Mouse (Mus musculus): ENCODE measurements at regions not wholly inside any gene's neighbourhood (a gene's known extent, or its start where the extent isn't known, plus 50 kb on each side); places are given as distances from the start of the nearest gene placed in this dataset.

DNA sequence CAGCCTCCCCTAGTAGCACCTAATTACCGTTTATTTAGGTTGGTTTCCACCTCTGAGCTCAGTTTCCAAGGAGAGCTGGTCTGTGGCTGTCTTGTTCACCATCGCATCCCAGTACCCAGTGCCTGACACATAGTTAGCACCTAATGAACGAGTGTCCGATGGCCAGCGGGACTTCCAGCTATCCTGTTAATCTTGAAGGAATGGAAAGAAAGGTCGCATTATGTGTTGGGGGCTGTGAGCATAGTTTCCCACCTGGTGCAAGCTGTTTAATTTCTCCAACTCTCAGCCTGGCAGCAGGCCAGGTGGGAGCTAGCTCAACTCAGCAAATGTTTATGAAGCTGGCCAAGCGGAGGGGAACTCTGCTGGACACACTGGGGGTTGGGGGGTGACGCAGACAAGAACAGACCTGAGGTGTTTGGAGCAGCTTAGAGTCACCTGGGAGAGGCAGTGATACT lies 223.7 kb downstream of the Srbd1 start:
- H3K36me3 ChIP-seq (ENCODE audit: control insufficient read depth, insufficient read depth, low read length): no peaks in the 10 kb centered on the region
- 24% methylated on average over 8 of the region's 8 CpGs for WGBS
- 0 out of 2 replicates have a peak overlapping the region, but pooled peaks have one; percentile 3 for H3K4me2 ChIP-seq (replicated peaks; ENCODE audit: low read depth, low read length)
- peak; percentile 11; the same call in 1 of the 2 replicates for ATAC-seq (ENCODE audit: insufficient number of reproducible peaks, insufficient read depth, low FRiP score, low read depth)
- no peak overlapping the region for H3K9ac ChIP-seq (replicated peaks; ENCODE audit: low read depth, low read length)
- no peaks in the 10 kb centered on the region for H3K9me3 ChIP-seq (ENCODE audit: control insufficient read depth, low read depth, low read length)
- no peaks in the 10 kb centered on the region for H3K27me3 ChIP-seq (ENCODE audit: control insufficient read depth, insufficient read depth, low read length)
- peaks cover 15% of the 10 kb centered on the region; the same call in 1 of the 2 replicates for H3K4me1 ChIP-seq (ENCODE audit: control insufficient read depth, insufficient read depth, low read length)
- no peak overlapping the region for H3K4me3 ChIP-seq (ENCODE audit: low read depth, low read length)
- H3K27ac ChIP-seq (ENCODE audit: low read length): peak overlapping the region; percentile 77; the same call in 1 of the 2 replicates

DNA sequence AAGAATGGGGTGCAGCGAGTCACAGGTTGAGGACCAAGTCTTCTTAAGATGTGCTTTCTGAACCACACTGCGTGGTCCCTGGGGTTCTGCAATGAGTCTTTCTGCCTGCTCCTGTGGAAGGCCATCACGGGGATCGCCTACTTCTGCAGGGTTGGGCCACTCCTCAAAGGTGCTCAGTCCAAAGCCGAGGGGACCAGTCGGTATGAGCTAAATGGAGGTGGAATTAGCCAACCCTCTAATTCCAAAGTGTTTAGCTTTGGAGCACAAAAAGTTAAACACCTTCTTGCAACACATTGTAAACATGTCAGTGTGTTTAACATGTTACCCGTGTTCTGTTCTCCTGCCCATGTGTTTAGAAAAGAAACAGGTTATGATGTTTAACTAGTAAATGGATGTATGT lies 225.1 kb downstream of the Srbd1 start:
- H3K4me2 ChIP-seq (replicated peaks; ENCODE audit: low read depth, low read length): no peak overlapping the region
- ATAC-seq (ENCODE audit: insufficient number of reproducible peaks, insufficient read depth, low FRiP score, low read depth): peak; percentile 7; the same call in 1 of the 2 replicates
- peak overlapping the region; percentile 48; the same call in 1 of the 2 replicates for H3K27ac ChIP-seq (ENCODE audit: low read length)
- WGBS: 39% methylated on average over 7 of the region's 7 CpGs
- H3K9me3 ChIP-seq (ENCODE audit: control insufficient read depth, low read depth, low read length): no peaks in the 10 kb centered on the region
- H3K9ac ChIP-seq (replicated peaks; ENCODE audit: low read depth, low read length): no peak overlapping the region
- H3K27me3 ChIP-seq (ENCODE audit: control insufficient read depth, insufficient read depth, low read length): no peaks in the 10 kb centered on the region
- H3K4me3 ChIP-seq (ENCODE audit: low read depth, low read length): no peak overlapping the region
- no peaks in the 10 kb centered on the region for H3K36me3 ChIP-seq (ENCODE audit: control insufficient read depth, insufficient read depth, low read length)
- H3K4me1 ChIP-seq (ENCODE audit: control insufficient read depth, insufficient read depth, low read length): peaks cover 15% of the 10 kb centered on the region; the same call in 1 of the 2 replicates

DNA sequence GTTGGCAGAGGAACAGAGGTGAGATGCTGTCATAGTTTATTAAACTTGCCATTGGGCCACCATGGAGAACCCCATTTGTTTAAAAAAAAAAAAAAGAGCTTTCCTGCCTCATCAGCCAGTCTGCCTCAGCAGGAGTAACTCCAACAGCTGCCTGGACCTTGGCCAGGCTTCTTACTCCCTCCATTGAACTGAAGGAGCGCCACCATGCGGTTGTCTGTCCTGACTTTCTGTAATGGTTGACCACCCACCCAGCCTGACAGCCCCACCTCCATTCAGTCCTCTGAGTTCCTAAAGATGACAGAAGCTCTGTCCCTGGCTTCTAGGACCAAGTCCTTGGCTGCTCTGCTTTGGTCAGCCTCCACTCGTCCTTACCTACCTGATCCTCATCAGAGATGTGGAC lies 227.8 kb upstream of the Six2 start:
- H3K27ac ChIP-seq (ENCODE audit: low read length): no peak overlapping the region
- WGBS: 89% methylated on average over 3 of the region's 3 CpGs
- no peaks in the 10 kb centered on the region for H3K27me3 ChIP-seq (ENCODE audit: control insufficient read depth, insufficient read depth, low read length)
- no peaks in the 10 kb centered on the region for H3K36me3 ChIP-seq (ENCODE audit: control insufficient read depth, insufficient read depth, low read length)
- no peaks in the 10 kb centered on the region for H3K9me3 ChIP-seq (ENCODE audit: control insufficient read depth, low read depth, low read length)
- no peak overlapping the region for H3K4me3 ChIP-seq (ENCODE audit: low read depth, low read length)
- H3K4me1 ChIP-seq (ENCODE audit: control insufficient read depth, insufficient read depth, low read length): 0 out of 2 replicates have a peak, but pooled peaks cover 6% of the 10 kb centered on the region
- no peak overlapping the region for H3K4me2 ChIP-seq (replicated peaks; ENCODE audit: low read depth, low read length)
- H3K9ac ChIP-seq (replicated peaks; ENCODE audit: low read depth, low read length): no peak overlapping the region
- no peak for ATAC-seq (ENCODE audit: insufficient number of reproducible peaks, insufficient read depth, low FRiP score, low read depth)

DNA sequence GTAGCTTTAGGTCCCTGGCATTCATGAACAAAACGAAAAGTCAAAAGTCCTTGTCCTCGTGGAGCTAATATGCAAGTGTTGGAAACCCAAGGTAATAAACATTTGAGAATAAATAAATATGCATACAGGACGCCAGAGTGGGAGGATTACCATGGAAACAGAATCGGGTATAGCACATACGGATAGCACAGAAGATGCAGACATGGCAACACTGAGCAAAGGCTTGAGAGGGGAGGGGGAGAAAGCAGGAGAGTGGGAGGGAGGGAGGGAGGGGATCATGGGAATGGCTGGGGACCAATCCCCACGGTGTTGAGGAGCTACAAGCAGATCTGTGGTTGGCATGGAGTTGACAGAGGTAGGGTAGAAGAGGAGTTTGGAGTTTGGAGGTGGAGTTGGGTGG lies 226.0 kb upstream of the Six2 start:
- 69% methylated on average over 6 of the region's 6 CpGs for WGBS
- H3K9ac ChIP-seq (replicated peaks; ENCODE audit: low read depth, low read length): no peak overlapping the region

DNA sequence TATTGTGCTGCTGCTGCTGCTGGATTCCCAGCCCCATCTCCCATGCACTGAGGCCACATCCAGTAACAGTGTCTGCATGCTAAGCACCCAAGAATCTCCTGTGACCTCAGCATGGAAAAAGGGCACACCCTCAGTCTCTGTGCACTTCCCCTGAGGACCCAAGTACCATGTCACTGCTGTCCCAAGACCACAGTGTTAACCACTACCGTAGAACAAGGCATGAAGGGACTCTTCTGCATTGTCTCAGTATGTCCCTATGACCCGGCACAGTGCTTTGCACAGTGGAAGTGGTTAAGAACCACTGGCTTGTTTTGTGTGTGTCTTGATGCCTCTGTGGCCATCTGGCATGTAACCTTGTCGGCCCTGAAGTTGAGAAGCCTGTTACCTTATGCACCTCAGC lies 220.6 kb upstream of the Six2 start:
- ATAC-seq (ENCODE audit: insufficient number of reproducible peaks, insufficient read depth, low FRiP score, low read depth): no peak
- WGBS: 87% methylated on average over 3 of the region's 3 CpGs

More for the DNA sequence above, 226.0 kb upstream of the Six2 start:
- Histone ChIP-seq H3K27ac (ENCODE audit: low read length) (no peak overlapping the region), H3K27me3 (ENCODE audit: control insufficient read depth, insufficient read depth, low read length) (no peaks in the 10 kb centered on the region), H3K36me3 (ENCODE audit: control insufficient read depth, insufficient read depth, low read length) (no peaks in the 10 kb centered on the region), H3K4me2 (replicated peaks; ENCODE audit: low read depth, low read length) (no peak overlapping the region), H3K4me3 (ENCODE audit: low read depth, low read length) (no peak overlapping the region), H3K9me3 (ENCODE audit: control insufficient read depth, low read depth, low read length) (no peaks in the 10 kb centered on the region), H3K4me1 (ENCODE audit: control insufficient read depth, insufficient read depth, low read length) (no peaks in the 10 kb centered on the region)
- no peak for ATAC-seq (ENCODE audit: insufficient number of reproducible peaks, insufficient read depth, low FRiP score, low read depth)

DNA sequence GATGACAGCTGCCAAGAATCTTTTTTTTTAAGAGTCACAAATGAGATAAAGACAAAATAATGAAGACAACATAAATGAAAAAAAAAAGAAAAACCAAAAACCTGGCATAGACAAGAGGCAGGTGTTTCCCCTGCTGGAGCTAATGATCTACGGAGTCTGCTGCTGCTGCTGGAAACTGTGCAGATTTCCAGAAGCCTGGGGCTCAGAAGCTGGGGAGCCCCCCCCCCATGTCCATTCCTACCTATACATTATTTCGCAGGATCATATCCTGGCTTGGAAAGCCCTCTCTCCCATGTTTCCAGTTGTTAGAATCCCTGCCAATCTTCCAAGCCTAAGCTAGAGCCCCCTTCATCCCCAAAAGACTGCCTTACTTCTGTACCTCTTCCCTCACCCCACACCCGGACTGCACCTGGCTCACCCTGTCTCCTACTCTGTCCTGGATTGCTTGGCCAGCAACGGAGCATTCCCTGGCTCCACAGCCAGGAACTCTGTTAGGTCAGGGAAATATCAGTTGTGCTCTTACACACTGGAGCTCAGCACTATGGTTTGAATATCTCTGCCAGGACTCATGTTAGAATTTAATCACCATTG lies 218.6 kb upstream of the Six2 start:
- Histone ChIP-seq H3K4me1 (ENCODE audit: control insufficient read depth, insufficient read depth, low read length) (no peaks in the 10 kb centered on the region), H3K9me3 (ENCODE audit: control insufficient read depth, low read depth, low read length) (no peaks in the 10 kb centered on the region), H3K4me2 (replicated peaks; ENCODE audit: low read depth, low read length) (no peak overlapping the region), H3K27ac (ENCODE audit: low read length) (no peak overlapping the region), H3K27me3 (ENCODE audit: control insufficient read depth, insufficient read depth, low read length) (no peaks in the 10 kb centered on the region), H3K9ac (replicated peaks; ENCODE audit: low read depth, low read length) (no peak overlapping the region), H3K4me3 (ENCODE audit: low read depth, low read length) (no peak overlapping the region), H3K36me3 (ENCODE audit: control insufficient read depth, insufficient read depth, low read length) (no peaks in the 10 kb centered on the region)
- no peak for ATAC-seq (ENCODE audit: insufficient number of reproducible peaks, insufficient read depth, low FRiP score, low read depth)
- 58% methylated on average over 4 of the region's 4 CpGs for WGBS

More for the DNA sequence above, 220.6 kb upstream of the Six2 start:
- H3K4me2 ChIP-seq (replicated peaks; ENCODE audit: low read depth, low read length): no peak overlapping the region
- H3K27me3 ChIP-seq (ENCODE audit: control insufficient read depth, insufficient read depth, low read length): no peaks in the 10 kb centered on the region
- H3K9me3 ChIP-seq (ENCODE audit: control insufficient read depth, low read depth, low read length): no peaks in the 10 kb centered on the region
- no peaks in the 10 kb centered on the region for H3K36me3 ChIP-seq (ENCODE audit: control insufficient read depth, insufficient read depth, low read length)
- no peak overlapping the region for H3K27ac ChIP-seq (ENCODE audit: low read length)
- H3K4me3 ChIP-seq (ENCODE audit: low read depth, low read length): no peak overlapping the region
- H3K9ac ChIP-seq (replicated peaks; ENCODE audit: low read depth, low read length): no peak overlapping the region
- no peaks in the 10 kb centered on the region for H3K4me1 ChIP-seq (ENCODE audit: control insufficient read depth, insufficient read depth, low read length)

DNA sequence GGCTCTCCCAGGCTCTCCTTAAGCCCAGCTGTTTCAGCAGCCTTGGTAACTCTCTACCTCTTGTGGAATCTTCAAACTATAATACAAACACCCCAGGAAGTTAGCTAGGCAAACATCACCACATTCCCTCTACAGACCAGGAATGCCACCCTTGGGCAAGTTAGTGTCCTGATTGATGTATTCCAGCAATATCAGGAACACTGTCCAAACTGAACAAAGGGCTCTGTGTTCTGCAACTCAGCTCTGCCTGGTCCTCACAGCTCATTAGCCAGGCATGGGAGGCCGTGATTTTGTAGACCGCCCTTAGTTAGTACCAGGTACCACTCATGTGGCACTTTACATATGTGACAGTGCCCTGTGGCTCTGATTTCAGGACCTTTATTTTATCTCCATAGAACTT lies 214.5 kb upstream of the Six2 start:
- H3K9me3 ChIP-seq (ENCODE audit: control insufficient read depth, low read depth, low read length): no peaks in the 10 kb centered on the region
- 75% methylated on average over 2 of the region's 2 CpGs for WGBS
- no peak for ATAC-seq (ENCODE audit: insufficient number of reproducible peaks, insufficient read depth, low FRiP score, low read depth)

DNA sequence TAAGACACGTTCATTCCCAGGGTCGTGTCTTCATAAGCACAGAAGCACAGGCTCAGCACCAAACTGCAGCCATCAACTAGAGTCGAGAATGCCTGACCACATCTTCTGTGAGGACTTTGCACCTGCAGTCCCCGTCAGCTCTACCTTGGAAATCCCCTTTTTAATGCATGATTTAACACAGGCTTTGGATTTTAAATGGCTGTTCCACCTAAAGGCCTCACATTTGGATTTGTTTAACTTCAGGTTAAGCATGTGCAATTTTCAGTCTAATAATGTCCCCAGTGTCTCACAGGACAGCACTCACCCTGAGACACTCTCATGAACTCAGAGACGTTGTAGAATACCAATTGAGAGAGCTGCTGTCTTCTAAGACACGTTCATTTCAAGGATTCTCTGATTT lies 211.0 kb upstream of the Six2 start:
- Histone ChIP-seq H3K4me3 (ENCODE audit: low read depth, low read length) (no peak overlapping the region), H3K4me1 (ENCODE audit: control insufficient read depth, insufficient read depth, low read length) (no peaks in the 10 kb centered on the region), H3K36me3 (ENCODE audit: control insufficient read depth, insufficient read depth, low read length) (no peaks in the 10 kb centered on the region), H3K9ac (replicated peaks; ENCODE audit: low read depth, low read length) (no peak overlapping the region), H3K27me3 (ENCODE audit: control insufficient read depth, insufficient read depth, low read length) (no peaks in the 10 kb centered on the region), H3K9me3 (ENCODE audit: control insufficient read depth, low read depth, low read length) (no peaks in the 10 kb centered on the region), H3K4me2 (replicated peaks; ENCODE audit: low read depth, low read length) (no peak overlapping the region), H3K27ac (ENCODE audit: low read length) (no peak overlapping the region)
- WGBS: 82% methylated on average over 6 of the region's 6 CpGs
- no peak for ATAC-seq (ENCODE audit: insufficient number of reproducible peaks, insufficient read depth, low FRiP score, low read depth)

More for the DNA sequence above, 214.5 kb upstream of the Six2 start:
- no peak overlapping the region for H3K9ac ChIP-seq (replicated peaks; ENCODE audit: low read depth, low read length)
- H3K27me3 ChIP-seq (ENCODE audit: control insufficient read depth, insufficient read depth, low read length): no peaks in the 10 kb centered on the region
- no peaks in the 10 kb centered on the region for H3K36me3 ChIP-seq (ENCODE audit: control insufficient read depth, insufficient read depth, low read length)
- H3K4me2 ChIP-seq (replicated peaks; ENCODE audit: low read depth, low read length): no peak overlapping the region
- no peak overlapping the region for H3K27ac ChIP-seq (ENCODE audit: low read length)
- H3K4me1 ChIP-seq (ENCODE audit: control insufficient read depth, insufficient read depth, low read length): no peaks in the 10 kb centered on the region
- H3K4me3 ChIP-seq (ENCODE audit: low read depth, low read length): no peak overlapping the region

DNA sequence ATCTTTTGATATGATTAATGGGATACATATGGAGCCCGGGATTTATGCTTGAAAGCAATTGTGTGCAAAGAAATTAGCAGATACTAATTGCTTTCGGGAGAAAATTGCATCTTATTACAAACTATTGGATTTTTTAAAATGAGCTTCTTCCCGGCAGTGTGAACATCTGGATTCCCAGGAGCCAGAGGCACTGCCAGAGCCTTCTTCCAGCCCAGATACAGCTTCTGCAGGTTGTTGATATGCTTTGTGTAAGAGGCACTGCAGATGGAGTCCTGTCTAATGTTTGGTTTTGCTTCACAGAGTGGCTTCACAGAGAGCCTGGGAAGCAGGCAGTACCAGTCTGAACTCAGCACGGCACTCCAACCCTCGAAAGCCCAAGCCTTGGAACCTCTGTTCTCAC lies 207.9 kb upstream of the Six2 start:
- Histone ChIP-seq H3K4me2 (replicated peaks; ENCODE audit: low read depth, low read length) (no peak overlapping the region), H3K9ac (replicated peaks; ENCODE audit: low read depth, low read length) (no peak overlapping the region), H3K27me3 (ENCODE audit: control insufficient read depth, insufficient read depth, low read length) (no peaks in the 10 kb centered on the region), H3K36me3 (ENCODE audit: control insufficient read depth, insufficient read depth, low read length) (no peaks in the 10 kb centered on the region), H3K9me3 (ENCODE audit: control insufficient read depth, low read depth, low read length) (no peaks in the 10 kb centered on the region), H3K27ac (ENCODE audit: low read length) (no peak overlapping the region), H3K4me3 (ENCODE audit: low read depth, low read length) (no peak overlapping the region), H3K4me1 (ENCODE audit: control insufficient read depth, insufficient read depth, low read length) (no peaks in the 10 kb centered on the region)
- ATAC-seq (ENCODE audit: insufficient number of reproducible peaks, insufficient read depth, low FRiP score, low read depth): no peak
- WGBS: 71% methylated on average over 5 of the region's 5 CpGs

Measured in stomach, embryonic 14.5 days (tissue).